Mouse (Mus musculus) kidney, embryonic 15.5 days (tissue): ENCODE results near the gene Efna5. TPM values are rescaled to one million over a fixed set of nuclear protein-coding genes. Genes with fewer than 3 reads are reported as not detected.

Experiments
- ATAC-seq: fragments of 200-750 bp; cut with Nextera tagmentation; replicated peaks from 2 replicates; pipeline ENCODE4 v1.8.0; 2017; ENCODE audit warnings: moderate TSS enrichment; ENCODE audit not compliant: low FRiP score
- H3K27ac ChIP-seq: fragments of 300-500 bp; sonication (generic); 2 replicates; pipeline ENCODE4 v1.5.1; 2015; ENCODE audit warnings: mild to moderate bottlenecking, inconsistent platforms
- H3K27me3 ChIP-seq: fragments of 300-500 bp; sonication (generic); 2 replicates; pipeline ENCODE4 v1.6.1; 2015; ENCODE audit warnings: inconsistent platforms
- H3K36me3 ChIP-seq: fragments of 300-500 bp; sonication (generic); 2 replicates; pipeline ENCODE4 v1.6.1; 2015; ENCODE audit warnings: inconsistent platforms
- H3K4me1 ChIP-seq: fragments of 300-500 bp; sonication (generic); 2 replicates; pipeline ENCODE4 v1.6.1; 2015; ENCODE audit warnings: inconsistent platforms
- H3K4me2 ChIP-seq: fragments of 300-500 bp; sonication (generic); 2 replicates; pipeline ENCODE4 v1.6.1; 2015; ENCODE audit warnings: moderate library complexity, mild to moderate bottlenecking, inconsistent platforms
- H3K4me3 ChIP-seq: fragments of 300-500 bp; sonication (generic); replicated peaks from 2 replicates; pipeline ENCODE4 v1.5.1; 2015; ENCODE audit warnings: mild to moderate bottlenecking, inconsistent platforms
- H3K9ac ChIP-seq: fragments of 300-500 bp; sonication (generic); 2 replicates; pipeline ENCODE4 v1.6.1; 2015; ENCODE audit warnings: mild to moderate bottlenecking, inconsistent platforms
- H3K9me3 ChIP-seq: fragments of 300-500 bp; sonication (generic); replicated peaks from 2 replicates; pipeline ENCODE4 v1.6.1; 2016; ENCODE audit warnings: inconsistent platforms
- WGBS: fragments of 180-500 bp; shearing (Covaris S2); methylation state at CpG from one replicate; pipeline ENCODE4 v1.1.7; 2015; ENCODE audit warnings: mixed read lengths; 5-methylcytosine and 5-hydroxymethylcytosine counted together
- polyA plus RNA-seq: library from polyadenylated mRNA; unstranded; fragments of >200 nt; fragmentation: Nextera tagmentation; extraction: Ambion mirVana; gene quantifications from 2 replicates; pipeline ENCODE4 v1.2.1, GENCODE M21; 2015

Efna5 gene
- polyA plus RNA-seq, 1 experiment from 2014 or later, result 33.7 TPM

DNA sequence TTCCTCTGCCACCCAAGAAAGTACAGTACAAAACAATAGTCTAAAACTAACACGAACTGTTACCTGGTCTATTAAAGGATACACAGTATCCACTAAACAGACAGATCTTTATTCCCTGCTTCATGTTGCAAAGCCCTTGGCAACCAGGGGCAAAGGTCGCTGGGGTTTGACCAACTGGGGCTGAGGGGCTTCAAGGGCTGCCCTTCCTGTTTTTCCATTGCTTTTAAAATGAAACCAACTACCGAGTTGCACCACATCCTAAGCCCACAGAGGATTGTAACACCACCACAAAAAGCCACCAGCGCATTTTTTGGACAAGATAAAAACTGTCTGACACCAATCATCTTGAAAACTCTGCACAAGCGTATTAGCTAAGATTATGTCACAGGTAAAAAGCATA is 276.8 kb downstream of the Efna5 start:
- 63% methylated on average over 5 of the region's 5 CpGs for WGBS
- Histone ChIP-seq H3K27me3 (no peaks in the 10 kb centered on the region), H3K27ac (no peak overlapping the region), H3K4me2 (no peak overlapping the region), H3K4me3 (no peak overlapping the region), H3K36me3 (0 out of 2 replicates have a peak, but pooled peaks cover 6% of the 10 kb centered on the region), H3K9ac (no peak overlapping the region), H3K9me3 (no peaks in the 10 kb centered on the region), H3K4me1 (peaks cover 5% of the 10 kb centered on the region)
- ATAC-seq, result no peak

GRCm38 (mm10) chr17:62603604-62604003 is 277.5 kb downstream of the Efna5 start:
- Histone ChIP-seq H3K4me2 (no peak overlapping the region), H3K9ac (no peak overlapping the region), H3K36me3 (0 out of 2 replicates have a peak, but pooled peaks cover 6% of the 10 kb centered on the region), H3K27me3 (no peaks in the 10 kb centered on the region), H3K4me1 (peaks cover 8% of the 10 kb centered on the region), H3K4me3 (no peak overlapping the region), H3K9me3 (no peaks in the 10 kb centered on the region), H3K27ac (no peak overlapping the region)
- 74% methylated on average over 5 of the region's 5 CpGs for WGBS
- no peak for ATAC-seq

GRCm38 (mm10) chr17:62598716-62599490 is 282.2 kb downstream of the Efna5 start:
- no peak for ATAC-seq
- H3K36me3 ChIP-seq, result 0 out of 2 replicates have a peak, but pooled peaks cover 6% of the 10 kb centered on the region
- H3K4me2 ChIP-seq, result no peak overlapping the region
- H3K9ac ChIP-seq, result no peak overlapping the region
- H3K27me3 ChIP-seq, result no peaks in the 10 kb centered on the region
- H3K27ac ChIP-seq, result no peak overlapping the region
- H3K4me3 ChIP-seq, result no peak overlapping the region
- no peaks in the 10 kb centered on the region for H3K9me3 ChIP-seq
- H3K4me1 ChIP-seq, result peaks cover 4% of the 10 kb centered on the region; the same call in 1 of the 2 replicates
- 53% methylated on average over 9 of the region's 9 CpGs for WGBS

GRCm38 (mm10) chr17:62592436-62593074 is 288.6 kb downstream of the Efna5 start:
- no peak for ATAC-seq
- 82% methylated on average over 5 of the region's 5 CpGs for WGBS
- H3K36me3 ChIP-seq, result no peaks in the 10 kb centered on the region

DNA sequence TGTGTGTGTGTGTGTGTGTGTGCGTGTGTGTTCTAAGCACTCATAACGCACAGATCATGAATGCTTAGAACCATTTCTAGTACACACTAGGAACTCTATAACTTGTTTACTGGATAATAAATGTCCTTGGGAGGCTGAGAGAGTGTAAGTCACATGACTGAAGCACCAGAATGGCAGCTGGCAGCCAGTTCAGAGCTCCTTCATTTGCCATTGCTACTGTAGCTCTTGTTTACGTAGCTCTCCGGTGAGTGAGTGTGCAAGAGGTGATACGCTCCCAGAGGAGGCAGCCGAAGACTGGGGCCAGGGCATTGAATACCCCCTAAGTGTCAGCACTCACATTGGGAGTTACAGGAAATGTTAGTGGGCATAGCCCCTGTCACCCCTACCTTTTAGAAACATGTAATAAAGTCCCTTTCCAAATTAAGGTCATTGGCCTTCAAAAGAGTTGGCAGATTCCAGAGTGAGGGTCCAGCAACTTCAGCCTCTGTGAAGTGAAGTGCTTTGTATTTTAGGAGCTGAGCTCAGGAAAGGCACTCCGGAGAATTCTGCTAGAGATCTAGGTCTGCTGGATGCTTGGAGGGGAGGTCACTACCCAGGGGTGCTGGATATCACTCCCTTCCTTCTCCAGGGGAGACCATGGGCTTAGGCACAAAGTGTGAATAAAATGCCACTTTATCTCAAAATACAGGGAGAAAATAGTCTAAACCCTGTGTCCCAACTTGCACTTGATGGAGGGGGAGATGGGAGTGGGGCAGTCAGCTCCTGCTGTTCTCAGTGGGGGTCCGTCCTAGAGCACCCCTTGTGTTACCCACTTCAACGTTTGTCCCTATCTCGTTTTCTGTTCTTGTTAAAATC is 289.3 kb downstream of the Efna5 start:
- H3K4me1 ChIP-seq, result no peaks in the 10 kb centered on the region
- no peak overlapping the region for H3K4me3 ChIP-seq
- no peak for ATAC-seq
- H3K9ac ChIP-seq, result no peak overlapping the region
- no peak overlapping the region for H3K4me2 ChIP-seq
- no peaks in the 10 kb centered on the region for H3K36me3 ChIP-seq
- no peak overlapping the region for H3K27ac ChIP-seq
- no peaks in the 10 kb centered on the region for H3K9me3 ChIP-seq
- WGBS, result 74% methylated on average over 10 of the region's 10 CpGs
- no peaks in the 10 kb centered on the region for H3K27me3 ChIP-seq

More at GRCm38 (mm10) chr17:62592436-62593074, 288.6 kb downstream of the Efna5 start:
- Histone ChIP-seq H3K27me3 (no peaks in the 10 kb centered on the region), H3K9ac (no peak overlapping the region), H3K4me1 (no peaks in the 10 kb centered on the region), H3K4me2 (no peak overlapping the region), H3K9me3 (no peaks in the 10 kb centered on the region), H3K4me3 (no peak overlapping the region), H3K27ac (no peak overlapping the region)

- Histone ChIP-seq H3K27me3 (no peaks in the 10 kb centered on the region), H3K4me2 (no peak overlapping the region), H3K9me3 (no peaks in the 10 kb centered on the region), H3K36me3 (no peaks in the 10 kb centered on the region), H3K27ac (no peak overlapping the region), H3K4me3 (no peak overlapping the region), H3K9ac (no peak overlapping the region), H3K4me1 (no peaks in the 10 kb centered on the region)
- 83% methylated on average over 9 of the region's 9 CpGs for WGBS
- ATAC-seq, result no peak
Measured at GRCm38 (mm10) chr17:62590685-62591460, 290.2 kb downstream of the Efna5 start.

- Histone ChIP-seq H3K9me3 (no peaks in the 10 kb centered on the region), H3K4me1 (no peaks in the 10 kb centered on the region), H3K27ac (no peak overlapping the region), H3K36me3 (no peaks in the 10 kb centered on the region), H3K27me3 (no peaks in the 10 kb centered on the region), H3K4me3 (no peak overlapping the region), H3K4me2 (no peak overlapping the region), H3K9ac (no peak overlapping the region)
- 67% methylated on average over 6 of the region's 6 CpGs for WGBS
- ATAC-seq, result no peak
Measured at GRCm38 (mm10) chr17:62580127-62580526, 301.0 kb downstream of the Efna5 start.

DNA sequence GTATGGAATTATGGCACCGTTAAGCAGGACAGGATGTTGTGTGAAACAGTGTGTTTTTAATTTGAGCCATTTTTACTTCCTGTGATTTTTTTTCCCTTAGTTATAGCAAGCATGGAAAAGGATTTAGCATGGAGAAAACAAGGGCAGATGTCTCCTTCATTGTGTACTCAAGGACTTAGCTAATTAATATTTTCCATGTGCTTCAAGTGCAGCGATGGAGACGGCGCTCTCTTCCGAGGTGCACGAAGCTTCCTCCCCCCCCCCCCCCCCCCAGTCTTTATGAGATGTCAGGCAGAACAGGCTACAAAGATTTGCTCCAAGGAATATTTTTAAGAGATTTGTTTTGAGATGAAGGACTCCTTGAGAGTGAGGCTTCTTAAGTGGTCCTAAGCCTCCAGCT is 301.5 kb downstream of the Efna5 start:
- no peak overlapping the region for H3K4me3 ChIP-seq
- no peaks in the 10 kb centered on the region for H3K9me3 ChIP-seq
- ATAC-seq, result no peak
- H3K27ac ChIP-seq, result no peak overlapping the region
- H3K9ac ChIP-seq, result no peak overlapping the region
- no peak overlapping the region for H3K4me2 ChIP-seq
- H3K27me3 ChIP-seq, result no peaks in the 10 kb centered on the region
- WGBS, result 77% methylated on average over 6 of the region's 6 CpGs
- no peaks in the 10 kb centered on the region for H3K4me1 ChIP-seq
- no peaks in the 10 kb centered on the region for H3K36me3 ChIP-seq

- Histone ChIP-seq H3K4me1 (no peaks in the 10 kb centered on the region), H3K36me3 (no peaks in the 10 kb centered on the region), H3K27me3 (no peaks in the 10 kb centered on the region), H3K9ac (no peak overlapping the region), H3K4me2 (no peak overlapping the region), H3K4me3 (no peak overlapping the region), H3K9me3 (no peaks in the 10 kb centered on the region), H3K27ac (no peak overlapping the region)
- 76% methylated on average over 9 of the region's 9 CpGs for WGBS
- ATAC-seq, result no peak
Measured at GRCm38 (mm10) chr17:62574499-62575265, 306.4 kb downstream of the Efna5 start.

DNA sequence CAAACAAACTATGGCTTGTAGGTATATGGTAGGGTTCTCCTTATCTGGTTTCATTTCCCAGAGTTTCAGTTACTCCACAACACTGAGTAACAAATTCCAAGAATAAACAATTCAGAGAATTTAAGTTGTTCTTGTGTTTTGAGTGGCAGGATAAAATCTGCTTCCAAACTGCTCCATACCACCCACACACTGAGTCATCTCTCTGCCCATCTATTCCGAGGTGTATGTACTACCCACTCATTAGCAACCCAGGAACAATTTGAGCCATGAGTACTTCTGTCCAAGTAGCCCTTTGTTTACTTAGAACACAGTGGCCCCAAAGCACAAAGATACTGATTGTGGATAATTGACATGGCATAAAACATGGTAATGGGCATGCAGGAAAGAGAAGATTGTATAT is 311.0 kb downstream of the Efna5 start:
- no peak overlapping the region for H3K9ac ChIP-seq
- no peaks in the 10 kb centered on the region for H3K36me3 ChIP-seq
- no peak overlapping the region for H3K4me2 ChIP-seq
- ATAC-seq, result no peak
- no peaks in the 10 kb centered on the region for H3K4me1 ChIP-seq
- no peaks in the 10 kb centered on the region for H3K9me3 ChIP-seq
- no peak overlapping the region for H3K27ac ChIP-seq
- H3K4me3 ChIP-seq, result no peak overlapping the region
- no peaks in the 10 kb centered on the region for H3K27me3 ChIP-seq
- WGBS, result 76% methylated on average over 1 of the region's 1 CpGs

DNA sequence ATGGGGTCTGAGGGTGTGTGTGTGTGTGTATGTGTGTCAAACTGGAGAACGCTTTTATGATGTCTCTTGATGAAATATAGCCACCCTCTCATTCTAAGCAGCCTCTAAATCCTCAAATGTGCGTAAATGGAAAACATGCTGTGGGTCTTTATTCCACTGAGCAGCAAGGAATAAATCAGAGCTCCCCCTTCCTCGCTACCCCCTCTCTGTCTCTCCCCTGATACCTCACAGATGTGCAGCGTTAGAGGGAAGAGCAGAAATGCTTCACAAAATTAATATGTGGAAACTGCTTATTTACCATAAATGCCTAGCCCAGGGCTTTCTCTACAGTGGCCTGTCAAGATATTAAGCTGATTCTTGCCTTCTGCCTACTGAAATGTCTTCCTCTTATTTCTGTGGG is 313.1 kb downstream of the Efna5 start:
- ATAC-seq, result no peak
- no peak overlapping the region for H3K9ac ChIP-seq
- H3K4me1 ChIP-seq, result no peaks in the 10 kb centered on the region
- no peaks in the 10 kb centered on the region for H3K36me3 ChIP-seq
- no peaks in the 10 kb centered on the region for H3K27me3 ChIP-seq
- H3K27ac ChIP-seq, result no peak overlapping the region
- H3K4me2 ChIP-seq, result no peak overlapping the region
- H3K4me3 ChIP-seq, result no peak overlapping the region
- 33% methylated on average over 4 of the region's 4 CpGs for WGBS
- H3K9me3 ChIP-seq, result no peaks in the 10 kb centered on the region
